Mouse (Mus musculus): ENCODE data around the gene Gprc5c.
"Not testable (repeated sequence)": the region's sequence is repeated elsewhere in the genome, so short reads cannot be mapped to it uniquely, and the experiment has no call there.

Gene Gprc5c

DNA sequence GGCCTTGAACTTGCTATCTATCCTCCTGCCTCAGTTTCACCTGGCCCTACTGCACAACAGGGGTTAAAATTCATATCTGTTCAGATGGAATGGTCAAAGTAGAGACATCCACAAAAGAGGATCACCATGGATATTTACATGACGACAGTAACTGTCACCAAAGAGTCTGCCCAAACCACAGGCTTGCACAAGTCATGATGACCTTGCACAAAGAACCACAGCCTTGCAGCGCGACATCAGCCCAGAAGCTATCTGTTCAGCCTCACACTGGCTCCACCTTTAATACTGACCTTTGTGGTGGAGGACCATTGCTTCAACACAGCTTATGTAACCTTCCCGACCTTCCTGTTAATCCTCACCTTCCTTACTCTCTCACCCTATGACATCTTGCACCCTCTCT, 56.6 kb downstream of the Gprc5c start:
- DNase-seq (ENCODE audit: extremely low spot score): no peak

DNA sequence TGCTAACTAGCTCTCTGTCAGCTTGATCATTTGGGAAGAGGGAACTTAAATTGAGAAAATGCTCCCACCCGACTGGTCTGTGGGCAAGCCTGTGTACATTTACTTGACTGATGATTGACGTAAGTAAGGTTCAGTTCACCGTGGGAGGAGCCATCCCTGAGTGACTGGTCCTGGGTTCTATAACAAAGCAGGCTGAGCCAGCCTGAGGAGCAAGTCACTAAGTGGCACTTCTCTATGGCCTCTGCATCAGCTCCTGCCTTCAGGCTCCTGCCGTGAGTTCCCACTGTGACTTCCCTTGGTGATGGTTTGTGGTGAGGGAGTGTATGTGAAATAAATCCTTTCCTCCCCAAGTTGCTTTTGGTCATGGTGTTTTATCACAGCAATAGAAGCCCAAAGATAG, 57.1 kb downstream of the Gprc5c start:
- DNase-seq (ENCODE audit: extremely low spot score): no peak

DNA sequence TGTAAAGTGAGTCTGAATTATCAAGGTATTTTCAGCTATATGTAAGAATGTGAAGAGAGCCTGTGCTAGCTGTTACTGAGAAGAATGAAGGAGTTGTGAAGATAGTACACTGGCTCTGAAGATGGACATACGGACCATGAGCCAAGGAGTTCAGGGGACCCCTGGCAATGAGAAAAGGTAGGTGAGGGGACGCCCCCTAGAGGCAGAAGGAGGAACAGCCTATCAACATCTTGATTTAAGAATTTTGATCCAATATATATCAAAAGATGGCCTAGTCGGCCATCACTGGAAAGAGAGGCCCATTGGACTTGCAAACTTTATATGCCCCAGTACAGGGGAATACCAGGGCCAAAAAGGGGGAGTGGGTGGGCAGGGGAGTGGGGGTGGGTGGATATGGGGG, 58.6 kb downstream of the Gprc5c start:
- DNase-seq (ENCODE audit: extremely low spot score): not testable (repeated sequence)

DNA sequence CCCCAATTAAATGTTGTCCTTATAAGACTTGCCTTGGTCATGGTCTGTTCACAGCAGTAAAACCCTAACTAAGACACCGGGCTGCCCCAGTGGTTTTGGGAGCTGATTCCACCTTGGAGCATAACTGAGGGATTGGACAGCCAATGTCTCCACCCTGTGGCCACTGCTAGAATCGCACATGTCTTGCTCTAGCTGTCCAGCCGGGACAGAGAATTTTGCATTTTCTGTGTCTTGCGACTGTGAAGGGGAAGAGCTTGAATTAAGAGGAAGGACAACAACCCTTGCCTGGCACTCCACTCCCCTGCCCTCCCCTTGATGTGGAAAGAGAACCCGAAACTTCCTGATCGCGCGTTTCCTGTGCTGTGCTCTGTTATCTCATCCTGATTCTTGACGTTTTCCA, 61.9 kb downstream of the Gprc5c start:
- peak; percentile 82 for DNase-seq (ENCODE audit: extremely low spot score)

DNA sequence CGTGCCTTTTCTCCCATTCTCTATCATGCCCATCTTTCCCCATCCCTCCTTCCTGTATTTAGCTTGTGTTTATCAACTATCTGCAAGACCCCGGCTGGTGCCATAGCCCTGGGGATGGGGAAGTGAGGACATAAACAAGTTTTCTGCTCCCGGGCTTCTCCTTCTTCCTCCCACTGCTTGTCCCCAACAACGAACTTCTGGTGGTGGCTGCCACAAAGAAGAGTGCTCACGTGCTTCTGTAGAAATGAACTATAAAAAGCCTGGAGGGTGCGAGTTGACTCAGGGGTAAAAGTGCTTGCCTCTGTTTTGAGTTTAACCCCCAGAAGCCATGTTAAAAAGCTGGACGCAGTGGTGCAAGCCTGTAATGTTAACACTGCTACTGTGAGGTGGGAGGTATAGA, 64.0 kb downstream of the Gprc5c start:
- no peak for DNase-seq (ENCODE audit: extremely low spot score)

DNA sequence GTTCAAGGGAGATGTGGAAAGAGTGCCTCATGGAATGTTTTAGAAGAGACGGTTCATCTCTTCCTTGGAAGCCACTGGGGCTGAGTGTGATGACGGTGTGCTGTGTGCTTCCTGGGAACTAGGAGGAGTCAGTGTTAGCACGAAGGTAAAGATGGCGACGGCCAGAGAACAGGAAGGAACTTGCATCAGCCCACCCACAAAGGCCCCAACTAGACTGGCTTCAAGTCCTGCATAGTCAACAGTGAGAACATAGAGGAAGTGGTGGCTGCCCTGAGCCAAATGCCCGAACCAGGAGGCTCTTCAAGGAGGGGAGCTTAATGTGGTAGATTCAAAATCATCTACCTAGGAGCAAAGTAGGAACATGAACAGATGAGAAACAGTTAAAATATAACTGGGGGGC, 66.2 kb downstream of the Gprc5c start:
- DNase-seq (ENCODE audit: extremely low spot score): no peak

Measured in embryo, embryonic 9.5 days (tissue).